Mouse (Mus musculus) thymus, postnatal 36 days (tissue): ENCODE data around the gene Sirt3.

Experiments used
- DNase-seq, 2 experiments: peaks; one replicate each; pipeline ENCODE4 v3.0.0; 2022; ENCODE audit warnings: mixed read lengths in 2 of 2

Gene Sirt3

DNA sequence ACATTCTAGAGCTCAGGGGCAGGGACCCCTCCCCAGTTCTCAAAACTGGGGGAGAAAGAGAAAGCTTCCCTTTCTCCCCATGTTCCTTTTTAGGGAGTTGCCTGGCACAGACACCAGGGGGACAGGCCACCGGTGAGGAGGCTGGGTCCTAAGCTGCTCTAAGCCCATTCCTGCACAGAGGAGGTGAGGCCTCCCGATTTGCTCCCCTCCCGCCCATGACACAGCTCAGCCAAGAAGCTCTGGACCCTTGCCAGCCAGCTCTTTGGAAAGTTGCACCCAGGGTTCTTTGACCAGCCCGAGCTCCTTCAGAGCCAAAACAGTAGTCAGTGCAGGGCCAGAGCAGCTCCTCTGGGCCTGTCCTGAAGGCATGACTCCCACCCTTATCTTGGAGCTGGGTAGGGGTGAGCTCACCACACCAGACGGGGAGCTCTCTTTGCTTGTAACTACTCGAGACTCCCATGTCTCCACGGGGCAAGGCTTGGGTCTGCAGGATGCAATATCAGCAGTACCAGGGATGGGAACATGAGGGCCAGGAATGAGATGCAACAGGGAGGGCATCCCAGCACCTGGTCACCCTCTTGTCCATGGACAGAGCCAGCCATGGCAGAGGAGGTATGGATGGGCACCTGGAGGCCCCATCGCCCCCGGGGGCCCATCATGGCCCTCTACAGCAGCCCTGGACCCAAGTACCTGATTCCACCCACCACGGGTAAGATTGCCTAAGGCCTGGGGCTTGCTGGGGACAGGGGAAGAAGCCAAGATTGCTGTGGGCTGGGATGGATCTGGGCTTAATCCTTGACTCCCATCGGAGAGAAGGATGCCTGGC lies 34.1 kb downstream of the Sirt3 start, which contains the start of gene Odf3:
Gene Odf3 (plus strand): TSS at position 51 of the 826 bp plus-strand sequence.
- DNase-seq: no peak

DNA sequence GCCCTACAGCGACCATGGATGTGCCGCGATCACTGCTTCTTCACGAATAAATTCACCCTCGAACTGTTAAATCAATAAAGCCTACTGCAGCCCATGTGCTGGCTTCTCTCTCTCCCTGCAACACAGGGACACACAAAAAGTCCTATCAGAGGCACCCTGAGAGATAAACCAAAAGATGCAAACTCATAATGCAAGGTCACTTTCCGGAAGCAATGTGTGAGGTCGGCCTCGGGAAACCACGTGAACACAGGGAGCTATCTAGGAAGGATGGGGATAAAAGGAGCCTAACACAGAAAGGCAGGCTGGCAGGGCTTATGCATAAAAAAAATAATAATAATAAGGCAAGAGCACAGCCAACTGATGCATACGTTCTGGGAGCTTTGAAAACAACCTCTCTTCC lies 35.4 kb downstream of the Sirt3 start:
- no peak for DNase-seq

DNA sequence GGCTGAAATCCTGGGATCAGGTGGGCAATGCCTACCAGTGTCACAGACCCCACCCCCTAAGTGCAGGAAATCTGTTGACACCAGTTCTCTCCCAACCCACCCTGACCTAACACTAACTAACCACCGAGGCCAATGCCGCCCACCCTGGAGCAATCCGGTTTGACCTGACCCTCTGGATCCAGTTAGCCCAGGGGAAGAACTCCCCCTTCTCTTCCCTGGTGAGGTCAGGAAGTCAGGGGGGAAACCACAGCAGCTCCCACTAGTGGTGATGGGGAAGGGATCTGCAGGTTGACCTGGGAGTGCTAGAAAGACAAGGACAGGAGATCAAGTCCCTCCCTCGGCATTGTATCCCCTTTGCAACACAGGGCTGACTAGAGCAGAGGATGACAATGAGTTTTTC lies 36.4 kb downstream of the Sirt3 start:
- no peak for DNase-seq

DNA sequence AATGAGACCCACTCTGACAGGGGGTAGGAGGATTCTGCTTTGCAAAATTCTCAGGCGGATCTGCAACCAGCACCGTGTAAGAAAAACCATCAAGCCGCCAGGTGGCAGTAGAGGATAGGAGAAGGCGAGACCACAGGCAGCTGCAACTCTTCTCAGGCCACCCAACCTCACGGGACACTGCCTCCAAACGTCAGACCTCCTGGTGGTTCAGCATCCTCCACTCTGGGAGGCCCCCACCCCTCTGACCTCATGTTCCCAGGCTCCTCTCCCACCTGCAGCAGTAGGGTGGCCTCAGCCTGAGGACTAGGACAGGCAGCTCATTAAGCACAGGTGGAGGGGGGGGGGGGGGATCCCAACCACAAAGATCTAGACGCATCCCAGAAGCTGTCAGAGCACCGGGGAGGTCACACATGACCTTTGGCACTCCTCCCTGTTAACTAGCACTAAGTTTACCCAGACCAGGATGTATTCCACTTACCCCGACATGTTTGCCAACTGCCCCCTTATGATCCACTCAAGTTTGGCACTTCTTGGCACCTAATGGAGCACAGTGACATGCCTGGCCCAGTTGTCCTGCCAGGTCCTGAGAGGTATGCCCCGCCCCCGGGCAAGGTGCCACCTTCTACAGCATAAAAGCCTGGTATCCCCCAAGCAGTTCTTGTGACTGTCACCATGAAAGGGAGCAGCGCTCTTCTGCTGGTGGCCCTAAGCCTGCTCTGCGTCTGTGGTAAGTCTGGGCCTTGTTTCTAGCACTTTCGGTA lies 37.0 kb downstream of the Sirt3 start, which contains the start of gene Scgb1c1:
Gene Scgb1c1 (plus strand): TSS at position 643 of the 761 bp plus-strand sequence.
- DNase-seq: peak; percentile 82 to 90

DNA sequence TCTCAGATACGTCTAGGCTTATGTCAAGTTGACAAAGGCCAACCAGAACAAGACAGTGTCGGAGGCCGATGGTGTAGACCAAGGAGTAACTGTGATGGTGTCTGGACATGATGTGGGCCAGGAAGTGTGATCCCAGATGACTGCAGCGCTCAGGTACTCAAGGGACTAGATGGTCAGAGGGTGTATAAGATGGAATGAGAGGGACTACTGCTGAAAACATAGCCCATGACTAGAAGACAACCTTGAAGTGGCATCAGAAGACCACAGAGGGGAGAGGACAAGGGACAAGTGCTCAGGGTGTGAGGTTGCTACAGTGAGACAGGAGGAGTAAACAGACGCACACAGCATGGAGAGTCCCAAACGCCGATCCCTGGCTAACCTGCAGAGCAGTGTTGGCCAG lies 38.3 kb downstream of the Sirt3 start:
- DNase-seq: no peak

DNA sequence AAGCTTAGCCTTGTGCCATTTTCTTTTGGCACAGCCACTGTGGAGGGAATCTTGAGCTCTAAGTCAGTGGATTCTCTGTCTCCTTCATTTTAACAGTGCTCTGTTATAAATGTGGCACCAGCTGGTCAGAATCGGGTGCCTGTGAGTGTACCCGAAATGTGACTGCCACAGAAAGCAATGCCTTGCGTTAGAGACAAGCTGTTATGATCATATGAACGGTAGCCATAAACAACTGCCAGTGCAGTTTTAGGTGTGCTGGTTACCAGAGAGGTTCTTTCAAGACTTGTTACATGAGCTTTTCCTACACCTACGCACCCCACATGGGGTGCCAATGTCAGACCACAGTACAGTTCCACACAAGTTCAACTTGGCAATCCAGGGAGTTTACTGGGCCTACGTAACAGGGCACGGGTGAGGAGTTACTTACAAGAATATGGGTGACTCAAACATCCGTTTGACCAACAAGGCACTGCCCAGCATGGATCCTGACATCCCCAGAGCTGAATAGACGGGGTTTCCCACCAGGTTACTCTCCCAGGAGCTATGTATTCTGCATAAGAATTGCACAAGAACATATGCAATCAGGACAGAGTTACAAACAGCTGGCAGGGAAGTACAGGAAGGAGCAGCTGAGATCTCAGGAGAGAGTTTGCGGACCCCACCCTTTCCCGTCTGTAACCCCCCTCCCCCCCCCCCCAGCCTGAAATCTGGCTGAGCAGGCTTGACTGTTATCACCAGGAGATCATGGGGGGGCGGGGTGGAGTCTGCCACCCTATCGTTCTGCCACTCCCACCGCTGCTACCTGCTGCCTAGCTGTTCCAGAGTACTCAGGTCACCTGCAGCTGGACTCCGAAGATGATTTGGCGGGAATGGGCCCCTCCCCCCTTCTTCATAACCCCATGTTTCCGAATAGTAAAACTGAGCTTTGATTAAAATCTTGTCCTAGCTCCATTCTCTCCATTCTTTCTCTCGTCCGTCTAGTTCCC lies 41.1 kb downstream of the Sirt3 start:
- no peak for DNase-seq

DNA sequence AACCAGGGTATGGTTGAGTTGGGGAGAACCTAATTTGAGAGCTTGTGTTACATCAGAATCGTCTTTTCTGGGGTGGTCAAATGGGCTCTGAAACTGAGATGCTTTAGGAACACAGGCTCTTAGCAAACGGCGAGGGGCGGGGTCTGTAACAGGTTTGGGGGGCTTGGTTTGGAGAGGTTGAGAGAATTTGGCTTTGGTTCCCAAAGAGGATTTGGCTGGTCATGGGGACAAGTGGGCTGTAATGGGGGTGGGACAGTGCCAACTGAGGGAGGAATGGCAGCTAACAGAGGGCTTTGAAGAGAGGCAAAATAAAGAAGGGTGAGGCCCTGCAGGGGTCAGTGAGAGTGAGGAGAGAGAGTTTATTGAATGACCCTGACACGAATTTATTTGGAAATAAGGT lies 42.6 kb downstream of the Sirt3 start:
- DNase-seq: no peak

DNA sequence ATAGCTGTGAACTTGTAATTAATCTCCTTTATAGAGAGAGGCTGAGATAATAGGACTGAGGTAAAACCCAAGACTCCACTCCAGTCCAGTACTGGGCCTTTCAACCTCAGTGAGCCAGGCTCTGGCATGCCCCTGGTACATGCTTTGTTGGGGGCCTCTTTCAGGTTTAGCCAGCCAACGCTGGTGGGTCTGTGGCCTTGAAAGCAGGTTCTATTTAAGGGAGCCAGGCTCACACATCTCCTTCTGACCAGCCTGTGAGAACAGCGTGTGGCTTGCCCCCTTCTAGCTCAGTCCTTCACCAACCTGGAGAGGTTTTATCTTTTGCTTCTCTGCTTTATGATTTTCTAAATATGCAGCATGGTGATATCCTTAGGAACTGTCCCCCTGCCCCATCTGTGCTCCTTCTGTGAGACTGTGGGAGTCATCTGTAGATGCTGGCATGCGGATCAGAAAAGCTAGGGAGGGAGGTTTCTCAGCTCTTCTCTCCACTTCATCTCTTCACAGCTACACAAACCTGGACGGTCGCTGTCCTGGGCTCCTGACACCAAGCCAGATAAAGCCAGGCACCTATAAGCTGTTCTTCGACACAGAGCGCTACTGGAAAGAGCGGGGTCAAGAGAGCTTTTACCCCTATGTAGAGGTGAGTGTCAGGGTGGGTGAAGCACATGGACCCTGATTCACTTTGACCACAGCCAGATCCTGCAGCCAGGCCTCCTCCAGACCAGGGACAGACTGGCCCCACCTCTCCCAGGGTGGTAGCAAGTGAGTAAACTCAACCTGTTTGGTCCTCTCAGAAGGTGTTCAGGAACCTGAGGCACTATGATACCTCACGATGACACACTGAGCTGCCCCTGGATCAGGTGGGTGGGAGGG lies 45.6 kb downstream of the Sirt3 start:
- no peak for DNase-seq

DNA sequence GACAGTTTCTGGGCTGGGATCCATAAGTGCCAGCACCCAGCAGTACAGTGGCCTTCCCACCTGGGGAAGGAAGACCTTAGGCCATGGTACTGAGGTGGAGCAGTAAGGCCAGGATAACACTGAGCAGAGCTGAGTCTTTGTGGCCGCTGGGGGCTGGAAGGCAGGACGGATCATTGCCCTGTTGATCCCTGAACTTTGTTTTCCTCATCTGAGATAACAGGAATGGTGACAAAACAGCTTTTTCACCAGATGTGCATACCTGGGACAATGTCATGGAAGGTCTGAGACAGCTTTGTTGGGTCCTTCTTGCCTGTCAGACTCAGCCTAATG lies 46.4 kb downstream of the Sirt3 start:
- DNase-seq: no peak

DNA sequence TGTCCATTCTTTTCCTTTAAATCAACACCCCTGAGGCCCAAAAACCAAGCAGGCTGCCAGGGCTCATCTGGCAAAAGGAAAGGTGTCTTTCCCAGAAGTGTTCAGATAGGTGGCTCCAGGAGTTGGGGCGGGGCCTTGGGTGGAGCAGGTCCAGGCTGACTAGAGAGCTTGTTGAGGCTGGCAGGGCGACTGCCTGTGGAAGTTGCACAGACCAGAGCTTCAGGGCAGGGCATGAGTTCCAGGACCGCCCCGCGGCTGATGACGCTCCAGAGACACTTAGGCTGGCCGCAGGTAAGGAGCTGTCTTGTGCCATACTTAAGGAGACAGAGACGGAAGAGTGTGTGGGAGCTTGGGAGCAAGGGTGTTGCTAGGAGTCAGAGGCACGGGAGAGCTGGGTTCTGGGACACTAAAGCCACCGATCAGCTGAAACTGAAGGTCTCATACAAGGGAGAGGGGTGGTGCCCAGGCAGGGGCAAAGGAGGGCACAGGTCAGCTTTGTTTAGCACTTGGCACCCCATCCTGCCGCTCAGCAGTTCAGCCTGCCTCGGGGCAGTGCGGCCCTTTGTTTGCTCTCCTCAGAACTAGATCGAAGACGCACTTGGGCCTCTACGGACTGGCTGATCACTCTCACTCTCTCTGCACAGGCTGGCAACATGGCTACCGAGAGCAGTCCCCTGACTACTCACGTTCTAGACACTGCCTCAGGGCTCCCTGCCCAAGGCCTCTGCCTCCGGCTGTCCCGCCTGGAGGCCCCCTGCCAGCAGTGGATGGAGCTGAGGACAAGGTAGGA lies 46.9 kb downstream of the Sirt3 start, which contains the start of gene Urah:
Gene Urah (plus strand): TSS at position 51 of the 790 bp plus-strand sequence.
- no peak for DNase-seq

DNA sequence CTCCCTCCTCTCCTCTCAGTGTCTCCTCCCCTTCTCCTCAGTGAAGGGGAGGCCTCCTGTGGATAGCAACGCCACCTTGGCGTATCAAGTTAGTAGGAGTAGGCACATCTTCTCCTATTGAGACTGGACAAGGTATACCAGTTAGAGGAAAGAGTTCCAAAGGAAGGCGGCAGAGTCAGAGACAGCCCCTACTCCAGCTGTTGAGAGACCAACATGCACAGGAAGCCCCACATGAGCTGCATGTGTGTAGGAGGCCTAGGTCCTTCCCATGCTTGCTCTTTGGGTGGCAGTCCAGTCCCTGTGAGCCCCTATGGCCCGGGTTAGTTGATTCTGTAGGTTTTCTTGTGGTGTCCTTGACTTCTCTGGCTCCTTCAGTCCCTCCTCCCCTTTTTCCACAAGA lies 48.8 kb downstream of the Sirt3 start:
- DNase-seq: no peak

DNA sequence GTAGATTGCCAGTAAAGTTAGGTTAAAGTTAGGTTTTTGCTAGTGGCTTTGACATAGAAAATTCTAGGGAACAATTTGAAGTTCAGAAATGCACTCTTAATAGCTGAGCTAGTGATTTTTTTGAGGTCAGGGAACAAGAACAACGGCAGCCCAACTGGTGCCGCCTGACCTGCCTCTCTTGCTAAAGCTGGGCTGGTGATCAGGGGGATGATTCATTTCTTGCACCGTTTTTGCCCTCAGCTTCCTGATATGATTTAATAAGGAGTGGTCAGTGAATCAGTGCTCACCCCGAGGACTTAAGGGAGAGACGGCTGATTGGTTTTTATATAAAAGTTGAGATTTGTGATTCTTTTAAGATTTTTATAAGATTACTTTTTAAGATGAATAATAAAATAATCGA lies 50.7 kb downstream of the Sirt3 start:
- DNase-seq: no peak

DNA sequence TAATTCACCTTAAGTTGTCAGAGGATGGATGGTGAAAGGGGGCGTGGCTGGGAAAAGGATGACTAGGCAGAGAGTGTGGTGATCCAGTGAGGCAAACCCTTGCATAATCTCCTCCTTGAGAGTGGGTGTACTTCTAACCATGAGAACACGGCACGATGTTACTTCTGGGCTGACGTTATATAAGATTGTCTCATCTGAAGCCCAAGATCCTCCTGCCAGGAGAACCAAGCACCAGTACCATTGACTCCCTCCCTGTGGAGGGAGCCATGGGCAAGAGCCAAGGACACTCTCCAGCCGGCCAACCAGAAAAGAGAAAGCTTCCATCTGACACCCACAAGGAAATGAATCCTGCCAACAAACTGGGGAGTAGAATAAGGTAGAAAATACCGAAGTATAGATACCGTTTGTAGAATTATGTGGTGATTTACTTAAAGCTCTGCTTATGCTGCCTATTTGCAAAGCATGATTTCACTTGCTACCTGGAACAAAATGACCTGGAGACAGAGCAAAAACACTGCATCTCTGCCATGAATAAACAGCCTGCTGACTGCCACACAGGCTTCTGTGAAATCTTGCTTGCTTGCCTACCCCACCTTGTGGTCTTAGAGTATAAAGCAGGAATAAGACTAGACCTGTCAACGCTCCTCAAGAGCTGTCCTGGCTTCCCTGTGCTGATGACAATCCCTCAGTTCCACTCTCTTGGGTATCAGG lies 53.8 kb downstream of the Sirt3 start:
- DNase-seq: no peak

DNA sequence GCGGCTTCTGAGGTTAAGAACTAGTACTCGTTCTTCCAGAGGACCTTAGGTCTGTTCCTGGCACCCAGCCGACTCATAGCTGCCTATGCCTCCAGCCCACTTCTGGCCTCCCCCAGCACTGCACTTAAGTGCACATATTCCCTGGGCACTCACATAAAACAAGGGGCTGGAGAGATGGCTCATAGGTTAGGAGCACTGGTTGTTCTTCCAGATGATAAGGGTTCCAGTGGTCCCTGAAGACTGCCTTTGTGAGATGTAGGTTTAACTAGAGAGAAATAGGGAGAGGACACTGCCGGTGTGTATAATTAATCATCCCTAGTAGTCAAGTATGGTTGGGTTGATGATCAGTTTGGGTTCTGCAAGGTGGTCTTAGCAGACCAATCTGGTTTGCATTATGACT lies 59.4 kb downstream of the Sirt3 start:
- no peak for DNase-seq

DNA sequence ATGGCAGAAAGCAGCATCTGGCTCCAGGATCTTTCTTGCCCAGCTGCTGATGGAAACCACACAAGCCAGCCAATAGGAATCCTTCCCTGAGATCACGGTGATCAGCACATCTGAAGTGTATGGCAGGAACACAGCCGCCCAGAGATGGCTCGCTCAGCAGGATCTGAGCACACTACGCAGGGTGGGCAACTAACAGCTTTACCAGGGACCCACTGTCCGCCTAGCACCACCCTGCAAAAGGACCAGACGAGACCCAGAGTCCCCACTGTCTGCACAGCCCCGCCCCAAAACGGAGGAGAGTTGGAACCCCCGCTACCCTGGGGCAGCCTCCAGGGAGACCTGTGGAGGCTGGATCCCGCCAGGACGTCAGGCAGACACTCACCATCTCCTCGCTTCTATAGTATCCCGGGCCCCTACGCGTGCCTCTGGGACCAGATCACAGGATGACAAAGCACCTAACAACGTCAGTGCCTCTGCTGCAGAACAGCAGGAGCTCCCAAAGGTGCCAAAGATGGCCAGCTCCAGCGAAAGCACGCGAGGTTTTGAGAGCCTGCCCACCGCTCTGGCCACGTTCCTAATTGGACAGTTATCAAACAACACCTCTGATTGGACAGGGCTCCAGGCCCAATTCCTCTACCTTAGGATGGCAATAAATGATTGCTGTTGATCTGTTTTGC lies 60.3 kb downstream of the Sirt3 start, which contains the start of gene Zfp941:
Gene Zfp941 (minus strand): TSS at position 526 of the 677 bp plus-strand sequence.
- no peak for DNase-seq

DNA sequence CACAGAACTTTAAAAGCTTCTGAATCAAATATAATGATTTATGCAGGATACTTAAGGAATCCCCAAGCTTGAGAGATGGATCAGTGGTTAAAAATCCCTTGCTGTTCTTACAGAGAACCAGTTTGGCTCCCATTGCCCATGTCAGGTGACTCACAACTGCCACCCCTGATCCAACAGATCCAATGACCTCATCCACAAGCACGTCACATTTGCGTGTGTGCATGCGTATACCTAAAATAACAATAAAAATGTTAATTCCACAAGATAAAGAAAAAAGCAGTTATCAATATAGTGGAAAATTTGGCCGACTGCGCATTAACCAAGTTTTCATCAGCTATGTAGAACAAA lies 60.8 kb downstream of the Sirt3 start:
- DNase-seq: no peak

DNA sequence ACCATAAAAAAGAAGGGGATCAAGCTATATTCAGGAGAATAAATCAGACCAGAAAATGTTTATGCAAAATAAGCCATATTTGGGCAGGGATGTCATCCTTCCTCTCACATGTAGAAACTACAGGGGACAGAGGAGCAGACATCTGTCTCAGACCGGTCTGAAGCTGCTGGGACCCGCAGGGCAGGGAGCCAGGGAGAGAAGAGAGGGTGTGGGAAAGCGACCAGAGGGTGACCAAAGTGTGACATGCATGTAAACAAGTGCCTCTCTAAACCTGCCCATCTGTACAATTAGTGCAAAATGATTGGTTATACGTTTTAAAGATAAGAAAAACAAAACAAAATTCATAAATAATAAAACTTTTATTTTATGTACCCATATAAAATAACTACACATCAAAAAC lies 61.9 kb downstream of the Sirt3 start:
- no peak for DNase-seq
